Mouse (Mus musculus) MEL (cell line): Measurements from ENCODE around the gene Pi4k2b.

Source experiments
- CTCF ChIP-seq, 3 experiments: IDR thresholded peaks in 2 of 3; conservative IDR thresholded peaks in 1 of 3; 2 replicates each; pipeline ENCODE4 v1.5.1; 2011 to 2012; ENCODE audit warnings: low read length in 3 of 3, low read depth in 2 of 3, mild to moderate bottlenecking in 2 of 3, improper control_type of control experiment in 1 of 3, inconsistent platforms in 1 of 3, mixed read lengths in 1 of 3, moderate library complexity in 1 of 3; ENCODE audit not compliant: control insufficient read depth in 1 of 3, insufficient read depth in 1 of 3, poor library complexity in 1 of 3, severe bottlenecking in 1 of 3
- NRF1 ChIP-seq: IDR thresholded peaks from 2 replicates; pipeline ENCODE4 v1.6.1; 2014; ENCODE audit warnings: low read depth, mild to moderate bottlenecking, inconsistent platforms, low read length, improper control_type of control experiment, moderate library complexity; ENCODE audit not compliant: poor library complexity, insufficient read depth, severe bottlenecking

DNA sequence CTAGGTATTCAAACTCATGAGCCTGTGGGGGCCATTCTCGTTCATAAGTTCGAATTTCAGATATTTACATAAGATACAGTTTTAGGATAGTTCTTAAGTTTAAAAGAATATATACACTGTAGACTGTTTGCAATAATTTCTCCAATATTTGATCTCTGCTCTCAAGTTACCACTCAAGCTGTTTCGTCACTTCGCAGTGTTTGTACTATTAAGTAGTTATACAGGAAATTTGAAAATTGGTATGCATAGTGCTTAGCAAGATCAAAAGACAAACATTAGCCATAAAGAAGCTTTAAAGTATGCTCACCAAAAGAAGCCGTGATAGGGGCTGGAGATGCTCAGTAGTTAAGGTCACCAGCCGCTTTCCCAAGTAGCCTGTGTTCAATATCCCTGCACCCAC, 14.6 kb downstream of the Pi4k2b start:
- no peak for TF ChIP-seq CTCF (IDR thresholded peaks at IDR 0.05 in 2 of 3, conservative IDR thresholded peaks at IDR 0.05 in 1 of 3; ENCODE audit: control insufficient read depth in 1 of 3, insufficient read depth in 1 of 3, low read depth in 2 of 3, low read length in 3 of 3, poor library complexity in 1 of 3, severe bottlenecking in 1 of 3)
- no peak for TF ChIP-seq NRF1
